Mouse (Mus musculus): ENCODE measurements around the gene Itga3. TPM values are rescaled to one million over a fixed set of nuclear protein-coding genes. Genes with fewer than 3 reads are reported as not detected.

Gene Itga3
- polyA plus RNA-seq, 1 experiment from 2014 or later: 16.7 TPM

DNA sequence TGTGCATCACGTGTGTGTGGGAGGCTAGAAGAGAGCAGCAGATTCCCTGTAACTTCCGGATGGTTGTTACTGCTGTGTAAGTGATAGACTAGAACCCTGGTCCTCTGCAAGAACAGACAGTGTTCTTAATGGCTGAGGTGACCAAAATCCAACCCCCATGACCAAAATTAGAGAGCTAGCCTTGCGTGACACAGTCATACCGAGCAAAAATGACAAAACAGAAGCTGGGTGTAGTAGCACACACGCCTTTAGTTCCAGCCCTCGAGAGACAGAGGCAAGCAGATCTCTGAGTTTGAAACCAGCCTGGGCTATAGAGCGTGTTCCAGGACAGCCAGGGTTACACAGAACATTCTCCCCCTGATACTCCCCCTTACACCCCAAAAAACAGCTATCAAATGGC is 33.5 kb upstream of the Itga3 start:
- no peak for ATAC-seq
- no peak overlapping the region for H3K4me2 ChIP-seq (ENCODE audit: low read length)
- no peaks in the 10 kb centered on the region for H3K27me3 ChIP-seq (replicated peaks; ENCODE audit: control insufficient read depth, insufficient read depth, low read length)
- no peaks in the 10 kb centered on the region for H3K9me3 ChIP-seq (ENCODE audit: control insufficient read depth, low read length)
- no peaks in the 10 kb centered on the region for H3K36me3 ChIP-seq (ENCODE audit: control insufficient read depth, insufficient read depth, low read length)
- 85% methylated on average over 7 of the region's 7 CpGs for WGBS
- no peak overlapping the region for H3K4me3 ChIP-seq (ENCODE audit: low read length)
- no peak overlapping the region for H3K9ac ChIP-seq (ENCODE audit: low read depth, low read length)
- H3K4me1 ChIP-seq (ENCODE audit: control insufficient read depth, insufficient read depth, low read depth, low read length): peaks cover 10% of the 10 kb centered on the region
- no peak overlapping the region for H3K27ac ChIP-seq (ENCODE audit: low read depth, low read length)

GRCm38 (mm10) chr11:95109000-95109399 is 32.4 kb upstream of the Itga3 start:
- 82% methylated on average over 2 of the region's 2 CpGs for WGBS
- H3K4me1 ChIP-seq (ENCODE audit: control insufficient read depth, insufficient read depth, low read depth, low read length): peaks cover 10% of the 10 kb centered on the region
- no peak for ATAC-seq
- H3K4me2 ChIP-seq (ENCODE audit: low read length): no peak overlapping the region
- no peaks in the 10 kb centered on the region for H3K9me3 ChIP-seq (ENCODE audit: control insufficient read depth, low read length)
- H3K9ac ChIP-seq (ENCODE audit: low read depth, low read length): no peak overlapping the region
- H3K27ac ChIP-seq (ENCODE audit: low read depth, low read length): no peak overlapping the region
- H3K4me3 ChIP-seq (ENCODE audit: low read length): no peak overlapping the region
- no peaks in the 10 kb centered on the region for H3K36me3 ChIP-seq (ENCODE audit: control insufficient read depth, insufficient read depth, low read length)
- no peaks in the 10 kb centered on the region for H3K27me3 ChIP-seq (replicated peaks; ENCODE audit: control insufficient read depth, insufficient read depth, low read length)

GRCm38 (mm10) chr11:95106440-95107236 is 30.0 kb upstream of the Itga3 start:
- Histone ChIP-seq H3K9me3 (ENCODE audit: control insufficient read depth, low read length) (no peaks in the 10 kb centered on the region), H3K27ac (ENCODE audit: low read depth, low read length) (no peak overlapping the region), H3K4me2 (ENCODE audit: low read length) (peak overlapping the region; percentile 37), H3K4me3 (ENCODE audit: low read length) (no peak overlapping the region), H3K4me1 (ENCODE audit: control insufficient read depth, insufficient read depth, low read depth, low read length) (peaks cover 10% of the 10 kb centered on the region), H3K27me3 (replicated peaks; ENCODE audit: control insufficient read depth, insufficient read depth, low read length) (no peaks in the 10 kb centered on the region), H3K9ac (ENCODE audit: low read depth, low read length) (no peak overlapping the region; the same call in 1 of the 2 replicates), H3K36me3 (ENCODE audit: control insufficient read depth, insufficient read depth, low read length) (no peaks in the 10 kb centered on the region)
- peak; percentile 87 for ATAC-seq
- WGBS: 27% methylated on average over 23 of the region's 23 CpGs

DNA sequence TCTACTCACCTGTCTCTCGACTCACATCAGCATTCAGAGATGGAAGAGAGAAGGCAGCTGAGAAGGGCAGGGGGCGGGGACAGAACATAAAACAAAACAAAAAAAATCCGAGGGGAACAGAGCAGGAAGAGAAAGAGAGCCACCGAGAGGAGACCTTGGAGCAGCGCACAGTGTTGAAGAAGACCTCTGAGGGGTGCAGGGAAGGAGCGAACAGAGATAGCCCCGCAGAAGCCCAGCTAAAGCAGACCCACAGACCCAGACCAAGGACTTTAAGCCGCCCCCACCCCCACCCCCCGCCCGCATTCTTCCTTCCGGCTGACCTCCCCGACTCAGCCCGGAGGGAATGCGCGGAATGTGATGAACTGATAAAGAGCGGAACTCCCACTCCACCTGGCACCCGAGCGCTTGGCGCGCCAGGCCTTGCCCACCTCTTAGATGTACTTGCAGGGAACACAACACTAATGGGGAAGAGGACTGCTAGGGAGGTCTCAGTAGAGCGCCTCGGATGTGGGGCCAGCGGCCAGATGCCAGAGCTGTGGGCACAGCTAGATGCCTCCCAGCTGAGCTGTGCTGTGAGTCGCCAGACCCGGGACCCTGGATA is 28.8 kb upstream of the Itga3 start:
- Histone ChIP-seq H3K27ac (ENCODE audit: low read depth, low read length) (no peak overlapping the region), H3K4me3 (ENCODE audit: low read length) (no peak overlapping the region), H3K4me2 (ENCODE audit: low read length) (peak overlapping the region; percentile 39), H3K9ac (ENCODE audit: low read depth, low read length) (no peak overlapping the region), H3K27me3 (replicated peaks; ENCODE audit: control insufficient read depth, insufficient read depth, low read length) (peaks cover 2% of the 10 kb centered on the region), H3K9me3 (ENCODE audit: control insufficient read depth, low read length) (no peaks in the 10 kb centered on the region), H3K36me3 (ENCODE audit: control insufficient read depth, insufficient read depth, low read length) (no peaks in the 10 kb centered on the region), H3K4me1 (ENCODE audit: control insufficient read depth, insufficient read depth, low read depth, low read length) (peaks cover 10% of the 10 kb centered on the region)
- WGBS: 4% methylated on average over 25 of the region's 25 CpGs
- ATAC-seq: no peak

DNA sequence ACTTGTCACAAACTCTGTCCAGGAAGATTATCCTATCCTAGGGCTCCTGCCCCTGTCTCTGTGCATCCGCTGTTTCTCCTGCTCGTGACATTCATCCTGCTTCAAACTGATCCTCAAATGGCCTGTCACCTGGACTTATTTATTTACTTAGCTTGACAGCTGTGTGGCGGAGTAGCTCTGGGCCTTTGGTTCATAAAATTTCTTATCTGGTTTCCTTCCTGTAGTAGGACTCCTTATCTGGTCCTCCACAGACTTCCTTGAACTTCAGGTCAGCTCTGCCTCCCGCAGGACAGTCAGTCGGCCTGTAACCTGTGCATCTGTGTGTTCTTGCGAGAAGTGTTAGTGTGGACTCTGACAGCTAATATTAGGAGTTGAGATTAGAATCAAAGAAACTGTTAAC is 27.7 kb upstream of the Itga3 start:
- Histone ChIP-seq H3K27me3 (replicated peaks; ENCODE audit: control insufficient read depth, insufficient read depth, low read length) (peaks cover 2% of the 10 kb centered on the region), H3K27ac (ENCODE audit: low read depth, low read length) (no peak overlapping the region), H3K4me1 (ENCODE audit: control insufficient read depth, insufficient read depth, low read depth, low read length) (peaks cover 10% of the 10 kb centered on the region), H3K9ac (ENCODE audit: low read depth, low read length) (no peak overlapping the region), H3K4me2 (ENCODE audit: low read length) (no peak overlapping the region), H3K36me3 (ENCODE audit: control insufficient read depth, insufficient read depth, low read length) (no peaks in the 10 kb centered on the region), H3K4me3 (ENCODE audit: low read length) (no peak overlapping the region), H3K9me3 (ENCODE audit: control insufficient read depth, low read length) (no peaks in the 10 kb centered on the region)
- ATAC-seq: no peak
- 73% methylated on average over 6 of the region's 6 CpGs for WGBS

DNA sequence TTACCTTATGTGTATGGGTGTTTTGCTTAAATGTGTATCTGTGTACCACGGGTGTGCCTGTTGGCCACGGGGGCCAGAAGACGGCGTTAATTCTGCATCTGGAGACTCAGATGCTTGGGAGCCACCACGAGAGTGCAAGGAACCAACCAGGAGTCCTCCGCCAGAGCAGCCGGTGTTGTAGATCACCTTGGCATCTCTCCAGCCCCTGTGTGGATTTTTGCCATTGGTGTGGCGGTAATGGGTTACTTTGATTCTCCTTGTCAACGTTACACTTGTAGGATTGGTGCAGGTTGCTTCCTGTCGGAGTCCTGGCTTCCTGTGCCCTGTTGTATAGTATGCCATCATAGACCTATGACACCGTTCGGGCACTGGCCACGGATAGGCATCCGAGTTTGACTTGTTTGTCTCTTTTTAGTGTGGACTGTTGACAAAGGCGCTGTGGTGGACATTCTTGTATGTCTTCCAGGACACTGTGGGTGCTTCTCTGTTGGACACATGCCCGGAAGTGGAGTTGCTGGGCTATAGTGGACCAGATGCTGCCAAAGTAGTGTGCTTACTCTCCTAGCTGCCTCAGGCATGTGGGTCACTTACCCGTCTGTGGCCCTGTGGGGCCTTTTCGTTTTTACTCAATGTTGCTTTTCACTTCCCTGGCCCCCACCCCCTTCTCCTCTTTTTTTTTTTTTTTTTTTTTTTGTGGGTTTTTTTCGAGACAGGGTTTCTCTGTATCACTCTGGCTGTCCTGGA is 25.7 kb upstream of the Itga3 start:
- no peak overlapping the region for H3K4me2 ChIP-seq (ENCODE audit: low read length)
- H3K9ac ChIP-seq (ENCODE audit: low read depth, low read length): no peak overlapping the region
- H3K27me3 ChIP-seq (replicated peaks; ENCODE audit: control insufficient read depth, insufficient read depth, low read length): peaks cover 2% of the 10 kb centered on the region
- H3K36me3 ChIP-seq (ENCODE audit: control insufficient read depth, insufficient read depth, low read length): no peaks in the 10 kb centered on the region
- ATAC-seq: 0 out of 2 replicates have a peak, but pooled peaks have one; percentile 29
- H3K4me3 ChIP-seq (ENCODE audit: low read length): no peak overlapping the region
- peaks cover 10% of the 10 kb centered on the region for H3K4me1 ChIP-seq (ENCODE audit: control insufficient read depth, insufficient read depth, low read depth, low read length)
- H3K27ac ChIP-seq (ENCODE audit: low read depth, low read length): no peak overlapping the region
- no peaks in the 10 kb centered on the region for H3K9me3 ChIP-seq (ENCODE audit: control insufficient read depth, low read length)
- 79% methylated on average over 19 of the region's 19 CpGs for WGBS

GRCm38 (mm10) chr11:95101071-95101788 is 24.6 kb upstream of the Itga3 start:
- no peak overlapping the region for H3K4me2 ChIP-seq (ENCODE audit: low read length)
- H3K9me3 ChIP-seq (ENCODE audit: control insufficient read depth, low read length): no peaks in the 10 kb centered on the region
- H3K27me3 ChIP-seq (replicated peaks; ENCODE audit: control insufficient read depth, insufficient read depth, low read length): peaks cover 2% of the 10 kb centered on the region
- H3K27ac ChIP-seq (ENCODE audit: low read depth, low read length): no peak overlapping the region
- no peak overlapping the region for H3K9ac ChIP-seq (ENCODE audit: low read depth, low read length)
- H3K36me3 ChIP-seq (ENCODE audit: control insufficient read depth, insufficient read depth, low read length): no peaks in the 10 kb centered on the region
- 20% methylated on average over 16 of the region's 16 CpGs for WGBS
- H3K4me1 ChIP-seq (ENCODE audit: control insufficient read depth, insufficient read depth, low read depth, low read length): peaks cover 5% of the 10 kb centered on the region
- no peak overlapping the region for H3K4me3 ChIP-seq (ENCODE audit: low read length)
- ATAC-seq: no peak

DNA sequence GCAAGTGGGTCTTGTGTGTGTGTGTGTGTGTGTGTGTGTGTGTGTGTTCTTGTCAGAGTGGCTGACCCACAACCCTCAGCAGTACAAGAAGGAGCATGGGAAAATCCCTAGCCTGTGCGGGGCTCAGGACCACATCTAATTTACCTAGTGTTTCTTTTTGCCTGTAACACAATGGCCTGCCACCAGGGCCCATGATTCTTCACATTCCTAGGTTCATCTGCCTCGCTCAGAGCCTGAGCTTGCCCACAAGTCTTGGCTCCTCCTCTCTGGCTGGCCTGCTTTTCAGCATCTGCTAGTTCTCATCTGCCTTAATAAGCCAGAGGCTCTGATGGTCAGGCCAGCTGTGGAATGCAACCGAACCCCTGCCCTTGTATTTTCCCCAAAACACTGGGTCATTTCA is 23.8 kb upstream of the Itga3 start:
- Histone ChIP-seq H3K4me3 (ENCODE audit: low read length) (no peak overlapping the region), H3K27ac (ENCODE audit: low read depth, low read length) (no peak overlapping the region), H3K36me3 (ENCODE audit: control insufficient read depth, insufficient read depth, low read length) (no peaks in the 10 kb centered on the region), H3K9ac (ENCODE audit: low read depth, low read length) (no peak overlapping the region), H3K4me1 (ENCODE audit: control insufficient read depth, insufficient read depth, low read depth, low read length) (peaks cover under 1% of the 10 kb centered on the region), H3K4me2 (ENCODE audit: low read length) (no peak overlapping the region), H3K27me3 (replicated peaks; ENCODE audit: control insufficient read depth, insufficient read depth, low read length) (peaks cover 2% of the 10 kb centered on the region), H3K9me3 (ENCODE audit: control insufficient read depth, low read length) (no peaks in the 10 kb centered on the region)
- 27% methylated on average over 3 of the region's 3 CpGs for WGBS
- ATAC-seq: no peak
